Mouse (Mus musculus): ENCODE data around the gene Hs3st5. TPM values are rescaled to one million over a fixed set of nuclear protein-coding genes. Genes with fewer than 3 reads are reported as not detected.

Gene Hs3st5
- polyA plus RNA-seq, 1 experiment from 2014 or later, result 0.23 TPM

- no peak overlapping the region for H3K27ac ChIP-seq
- no peaks in the 10 kb centered on the region for H3K36me3 ChIP-seq
- H3K27me3 ChIP-seq (ENCODE audit: insufficient read depth, poor library complexity, severe bottlenecking), result no peaks in the 10 kb centered on the region
- no peak for DNase-seq (ENCODE audit: low spot score)
- WGBS, result 18% methylated on average over 5 of the region's 5 CpGs
- H3K4me3 ChIP-seq, result no peak overlapping the region
- H3K9me3 ChIP-seq, result no peaks in the 10 kb centered on the region
- H3K4me1 ChIP-seq, result no peaks in the 10 kb centered on the region
These were observed 327.6 kb downstream of the Hs3st5 start for GRCm38 (mm10) chr10:36834224-36834623.

GRCm38 (mm10) chr10:36835836-36836516 is 329.4 kb downstream of the Hs3st5 start:
- no peak for DNase-seq (ENCODE audit: low spot score)
- WGBS, result 81% methylated on average over 5 of the region's 5 CpGs
- H3K27ac ChIP-seq, result no peak overlapping the region

GRCm38 (mm10) chr10:36850231-36850630 is 343.6 kb downstream of the Hs3st5 start:
- Histone ChIP-seq H3K4me1 (no peaks in the 10 kb centered on the region), H3K4me3 (no peak overlapping the region), H3K27ac (no peak overlapping the region), H3K36me3 (no peaks in the 10 kb centered on the region), H3K27me3 (ENCODE audit: insufficient read depth, poor library complexity, severe bottlenecking) (no peaks in the 10 kb centered on the region), H3K9me3 (no peaks in the 10 kb centered on the region)
- WGBS, result 73% methylated on average over 3 of the region's 3 CpGs
- DNase-seq (ENCODE audit: low spot score), result no peak

More at GRCm38 (mm10) chr10:36835836-36836516, 329.4 kb downstream of the Hs3st5 start:
- Histone ChIP-seq H3K27me3 (ENCODE audit: insufficient read depth, poor library complexity, severe bottlenecking) (no peaks in the 10 kb centered on the region), H3K4me3 (no peak overlapping the region), H3K36me3 (no peaks in the 10 kb centered on the region), H3K4me1 (no peaks in the 10 kb centered on the region), H3K9me3 (no peaks in the 10 kb centered on the region)

GRCm38 (mm10) chr10:36862127-36862895 is 355.7 kb downstream of the Hs3st5 start:
- no peaks in the 10 kb centered on the region for H3K9me3 ChIP-seq
- WGBS, result 84% methylated on average over 2 of the region's 2 CpGs
- DNase-seq (ENCODE audit: low spot score), result no peak
- H3K27me3 ChIP-seq (ENCODE audit: insufficient read depth, poor library complexity, severe bottlenecking), result no peaks in the 10 kb centered on the region
- H3K4me1 ChIP-seq, result no peaks in the 10 kb centered on the region
- no peak overlapping the region for H3K4me3 ChIP-seq
- no peaks in the 10 kb centered on the region for H3K36me3 ChIP-seq
- H3K27ac ChIP-seq, result no peak overlapping the region
